Mouse (Mus musculus) left cerebral cortex, adult 9 months (tissue): ENCODE data around the gene Sdk1.

Source experiments
- DNase-seq, 2 experiments: peaks; one replicate each; pipeline ENCODE4 v3.0.0; 2022; ENCODE audit warnings: low spot score in 2 of 2

Gene Sdk1

DNA sequence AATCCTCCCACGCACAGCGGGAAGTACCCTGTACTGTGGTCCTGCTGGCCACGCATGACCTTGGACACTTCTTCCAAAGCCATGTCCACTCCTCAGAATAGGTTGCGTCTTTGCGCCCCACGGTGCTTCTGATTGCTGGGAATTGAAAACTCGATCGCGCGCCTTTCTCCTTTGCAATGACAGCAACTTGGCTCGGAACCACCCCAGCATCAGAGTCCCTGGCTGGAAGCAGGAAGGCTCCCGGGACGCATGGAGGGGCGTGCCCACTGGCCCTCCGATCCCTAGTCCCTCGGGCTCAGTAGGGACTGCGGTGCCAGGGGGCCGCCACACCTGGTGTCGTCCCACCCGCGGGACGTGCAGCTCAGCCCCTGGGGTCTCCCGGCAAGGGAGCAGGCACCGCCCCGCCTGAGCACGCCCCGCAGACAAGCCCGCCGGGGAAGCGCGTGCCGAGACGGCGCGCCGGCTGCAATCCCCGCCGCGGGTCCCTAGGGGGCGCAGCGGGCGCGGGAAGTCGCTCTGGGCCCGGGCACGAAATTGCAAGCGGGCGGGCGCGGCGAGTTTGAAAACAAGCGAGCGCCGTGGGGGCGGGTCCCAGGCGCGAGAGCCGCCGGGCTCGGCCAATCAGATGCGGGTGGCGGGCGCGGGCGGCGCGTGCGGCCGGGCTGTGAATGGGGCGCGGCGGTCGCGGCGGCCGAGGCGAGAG, at the start of gene Sdk1:
TSS of gene Sdk1 (plus strand) at position 650 of the 703 bp plus-strand sequence.
- peak in 1 of 2 experiments; percentile 91 for DNase-seq

DNA sequence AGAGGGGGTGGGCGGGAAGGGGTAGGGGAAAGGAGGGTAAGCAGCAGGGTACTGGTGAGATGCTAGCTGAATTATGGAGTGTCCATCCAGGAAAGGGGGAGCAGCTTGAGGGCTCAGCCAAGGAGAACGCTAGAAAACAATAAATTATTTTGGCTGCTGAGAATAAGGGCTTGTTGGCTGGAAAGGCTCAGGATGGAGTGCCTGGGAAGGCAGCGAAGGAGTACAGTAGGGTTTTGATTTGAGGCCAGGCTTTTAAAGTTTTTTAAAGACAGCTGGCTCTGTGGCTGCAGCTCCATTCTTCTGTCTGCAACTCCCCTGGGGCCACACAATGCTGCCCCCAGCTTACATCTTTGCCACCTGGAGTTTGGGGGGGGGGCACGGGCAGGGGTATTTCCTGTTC, 44.0 kb upstream of the Sdk1 start:
- no peak for DNase-seq

DNA sequence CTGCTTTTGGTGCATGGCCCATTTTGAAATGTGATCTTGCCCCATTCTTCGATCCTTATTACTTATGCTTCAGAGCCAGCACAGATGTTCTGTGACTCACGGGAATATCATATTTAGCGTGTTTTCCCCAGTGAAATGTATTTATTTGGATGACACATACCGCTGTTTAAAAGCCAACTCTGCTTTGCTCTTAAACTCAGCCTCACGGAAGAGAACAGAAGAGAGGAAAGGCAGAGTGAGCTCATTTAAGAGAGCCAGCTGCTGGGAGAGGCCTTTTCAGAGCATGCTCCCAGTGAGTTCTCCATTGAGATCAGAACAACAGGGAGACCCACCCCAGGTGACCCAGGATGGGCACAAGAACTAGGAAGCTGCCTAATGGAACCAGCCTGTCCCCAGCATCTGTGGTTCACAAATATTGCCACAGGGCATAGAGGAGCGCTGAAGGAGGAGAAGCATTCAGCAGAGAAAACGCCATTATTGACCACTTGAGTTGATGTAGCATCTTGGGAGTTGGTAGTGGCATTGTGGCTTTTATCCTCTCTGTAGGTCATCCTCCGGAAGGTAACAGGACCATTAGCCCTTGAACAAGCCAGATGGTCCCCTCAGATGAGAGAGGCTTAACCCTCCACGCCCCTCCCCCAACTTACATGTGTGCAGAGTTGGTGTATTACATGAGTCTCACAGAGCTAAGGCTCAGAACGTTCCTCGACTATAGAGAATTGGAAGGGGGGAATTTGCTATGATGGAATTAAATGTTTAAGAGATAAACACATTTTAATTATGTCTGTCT, 38.8 kb upstream of the Sdk1 start:
- peak; percentile 2 for DNase-seq

DNA sequence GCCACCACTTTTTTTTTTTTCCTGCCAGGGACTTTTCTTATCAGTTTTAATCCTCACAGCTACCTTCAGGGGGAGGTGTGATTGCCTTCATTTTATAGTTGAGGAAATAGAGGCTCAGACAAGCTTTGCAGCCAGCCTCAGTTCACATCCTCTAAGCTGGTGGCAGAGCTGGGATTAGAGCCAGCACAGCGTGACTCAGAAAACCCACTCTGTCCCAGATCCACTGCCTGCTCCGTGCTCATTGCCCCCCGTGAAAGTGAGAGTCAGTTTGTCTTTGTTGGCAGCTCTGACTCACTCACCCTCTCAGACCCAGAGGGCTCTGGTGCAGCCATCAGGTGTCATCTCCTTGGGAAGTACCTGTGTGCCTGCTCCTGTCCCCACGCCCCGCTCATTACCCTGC, 34.2 kb upstream of the Sdk1 start:
- peak; percentile 13 to 57 for DNase-seq

DNA sequence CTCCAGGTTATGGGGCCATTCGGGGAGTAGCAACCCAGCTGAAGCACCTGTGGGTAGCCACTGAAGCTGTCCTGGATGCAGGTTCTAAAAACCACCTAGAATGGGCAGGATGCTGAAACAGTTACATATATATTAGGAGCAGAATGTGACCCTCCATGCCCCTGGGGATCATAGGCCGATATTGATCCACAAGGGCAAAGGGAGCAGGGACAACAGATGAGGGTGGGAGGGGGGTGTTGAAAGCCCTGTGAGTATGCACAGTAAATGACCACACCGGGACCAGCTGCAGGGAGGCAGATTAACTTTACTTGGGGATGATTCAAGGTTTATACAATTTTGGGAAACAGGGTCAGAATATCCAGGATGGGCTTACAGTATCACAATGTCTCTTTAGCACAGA, 16.0 kb upstream of the Sdk1 start:
- no peak for DNase-seq

DNA sequence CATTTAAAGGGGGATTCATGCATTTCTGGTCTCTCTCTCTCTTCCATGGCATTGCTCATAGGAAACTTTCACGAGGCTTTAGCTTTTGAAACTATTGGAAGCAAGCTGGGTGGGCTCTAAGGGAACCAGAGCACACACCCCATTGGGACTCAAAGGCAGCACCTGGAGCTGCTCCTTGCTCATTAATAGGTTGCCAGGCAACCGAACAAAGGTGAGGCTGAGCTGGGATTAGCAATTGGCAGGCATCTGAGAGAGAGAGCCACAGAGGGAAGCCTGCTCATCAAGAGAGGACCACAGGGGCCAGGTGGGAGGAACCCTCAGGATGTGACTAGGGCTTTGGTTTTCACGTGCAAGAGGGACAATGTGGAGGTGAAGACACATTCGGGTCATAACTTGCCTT, 7.0 kb upstream of the Sdk1 start:
- no peak for DNase-seq

DNA sequence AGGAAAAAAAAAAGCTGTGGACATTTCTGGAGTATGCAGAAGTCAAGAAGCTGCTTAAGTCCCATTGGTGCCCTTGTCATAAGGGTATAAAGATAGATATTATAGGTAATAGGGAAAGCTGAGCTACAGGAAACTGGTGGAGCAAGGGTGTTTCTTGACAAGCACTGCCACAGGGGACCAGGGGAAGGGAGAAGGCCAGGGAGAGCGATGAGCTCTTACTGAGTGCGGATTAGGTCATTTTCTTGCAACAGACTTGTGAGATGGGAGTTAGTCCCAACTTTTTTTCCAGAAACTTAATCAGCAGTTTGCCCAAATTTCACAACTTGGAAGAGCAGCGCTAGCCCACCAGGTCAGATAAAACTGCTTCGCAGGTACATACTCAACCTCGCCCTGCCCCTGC, 1.9 kb upstream of the Sdk1 start:
- DNase-seq: no peak

DNA sequence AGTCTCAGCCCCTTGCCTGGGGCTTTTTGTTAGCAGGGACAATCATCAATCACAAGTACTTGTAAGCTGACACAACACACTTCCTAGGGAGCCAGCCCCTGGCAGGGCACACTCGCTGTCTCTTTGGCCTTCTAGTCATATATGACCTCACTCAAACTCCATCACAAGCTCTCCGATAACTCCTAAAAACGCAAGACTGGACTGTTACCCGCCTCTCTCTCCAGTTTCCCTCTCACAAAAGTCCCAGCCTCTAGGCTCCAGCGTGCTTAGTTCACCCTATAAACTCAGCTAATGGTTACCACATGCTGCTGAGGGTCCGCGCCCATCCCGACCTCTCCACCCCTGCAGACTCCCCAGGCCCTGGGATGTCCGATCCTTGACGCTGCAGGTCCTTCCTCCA, 849 bp upstream of the Sdk1 start:
- DNase-seq: no peak

DNA sequence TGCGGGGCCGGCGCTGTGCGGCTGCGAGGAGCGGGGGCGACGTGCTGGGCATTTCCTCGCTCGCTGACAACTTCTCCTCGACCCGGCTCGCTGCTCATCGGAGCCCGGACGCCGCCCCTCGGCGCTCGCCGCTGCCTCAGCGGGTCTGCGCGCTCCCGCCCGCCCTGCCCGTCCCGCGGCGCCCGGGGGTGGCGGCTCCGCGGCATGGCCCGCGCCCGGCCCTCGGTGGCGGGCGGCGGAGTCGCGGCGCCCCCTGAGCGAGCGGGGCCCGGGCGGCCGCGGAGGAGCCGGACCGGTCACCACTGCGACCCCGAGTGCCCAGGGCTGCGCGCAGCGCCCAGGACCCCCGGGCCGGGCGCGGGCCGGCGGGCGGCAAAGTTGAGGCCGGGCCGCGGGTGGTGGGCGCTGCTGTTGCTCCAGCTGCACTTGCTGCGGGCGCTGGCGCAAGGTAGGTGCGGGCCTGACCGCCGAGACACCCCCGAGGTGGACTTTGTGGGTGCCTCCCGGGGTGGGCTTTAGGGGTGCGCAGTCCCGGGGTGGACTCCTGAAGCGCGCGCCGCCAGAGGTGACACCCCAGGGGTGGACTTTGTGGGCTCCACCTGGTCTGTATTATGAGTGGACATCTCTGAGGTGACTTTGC, 475 bp downstream of the Sdk1 start:
- DNase-seq: no peak

DNA sequence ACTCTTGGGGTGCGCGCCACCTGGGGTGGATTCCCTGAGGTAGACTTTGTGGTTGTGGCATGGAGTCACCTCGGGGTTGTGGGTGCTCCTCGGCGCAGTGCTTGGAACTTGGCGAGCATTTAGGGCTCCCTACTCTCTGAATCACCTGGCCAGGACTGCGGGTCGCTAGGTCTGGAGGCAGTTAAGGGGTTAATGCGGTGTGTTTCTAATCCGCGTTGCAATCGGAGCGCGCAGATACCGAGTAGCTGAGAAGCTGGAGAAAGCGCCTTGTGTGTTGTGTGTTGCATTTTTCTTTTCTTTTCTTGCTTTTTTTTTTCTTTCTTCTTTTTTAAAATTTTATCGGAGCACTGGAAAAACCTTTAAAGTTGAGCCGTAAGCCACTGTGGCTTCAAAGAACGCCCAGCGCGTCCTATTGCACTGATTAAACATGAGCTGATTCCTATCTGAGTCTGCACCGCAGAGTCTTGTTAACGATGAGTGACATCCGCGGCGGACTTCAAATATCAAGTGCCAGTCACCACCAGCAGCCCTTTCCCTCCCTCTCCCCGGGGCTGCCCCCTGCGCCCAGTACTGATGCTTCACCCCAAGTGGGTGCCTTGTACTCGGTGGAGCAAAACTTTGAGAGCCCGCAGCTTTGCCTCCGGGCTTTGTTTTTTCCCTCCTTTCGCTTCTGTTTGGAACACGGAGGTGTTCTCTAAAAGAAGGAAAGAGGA, 2.1 kb downstream of the Sdk1 start:
- DNase-seq: no peak

DNA sequence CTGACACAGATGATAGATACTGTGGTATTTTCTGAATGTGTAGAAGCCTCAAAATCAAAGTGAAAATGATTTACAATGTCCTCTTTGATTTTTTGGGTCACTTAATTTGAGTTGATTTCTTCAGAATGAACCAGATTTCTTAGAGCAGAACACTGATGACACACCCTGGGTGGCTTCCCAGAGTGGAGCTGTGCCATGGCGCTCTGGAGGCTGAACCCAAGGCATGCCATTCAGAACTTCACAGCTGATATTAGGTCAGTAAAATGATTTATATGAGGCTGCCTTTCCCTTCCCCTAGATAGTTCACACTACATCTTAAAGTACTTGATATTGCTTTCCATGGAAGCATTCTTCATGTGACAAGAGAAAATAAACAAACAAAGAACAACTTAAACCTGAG, 23.0 kb downstream of the Sdk1 start:
- no peak for DNase-seq

DNA sequence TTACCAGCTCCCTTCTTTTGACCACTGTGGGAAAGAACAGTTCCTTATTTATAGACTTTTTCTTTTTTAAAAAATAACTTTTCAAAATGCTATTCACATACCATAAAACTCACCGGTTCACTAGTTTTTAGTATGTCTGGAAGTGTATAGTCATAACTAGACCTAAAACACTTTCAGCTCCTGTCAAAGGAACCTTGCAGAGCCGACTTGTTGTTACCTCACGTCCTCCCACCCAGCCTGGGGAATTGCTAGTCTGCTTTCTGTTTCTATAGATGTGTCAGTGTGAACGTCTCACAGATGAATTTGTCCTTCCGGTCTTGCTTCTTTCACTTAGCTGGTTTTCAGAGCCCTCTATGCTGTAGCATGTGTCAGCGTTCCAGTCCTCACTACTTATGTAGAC, 35.8 kb downstream of the Sdk1 start:
- no peak for DNase-seq

DNA sequence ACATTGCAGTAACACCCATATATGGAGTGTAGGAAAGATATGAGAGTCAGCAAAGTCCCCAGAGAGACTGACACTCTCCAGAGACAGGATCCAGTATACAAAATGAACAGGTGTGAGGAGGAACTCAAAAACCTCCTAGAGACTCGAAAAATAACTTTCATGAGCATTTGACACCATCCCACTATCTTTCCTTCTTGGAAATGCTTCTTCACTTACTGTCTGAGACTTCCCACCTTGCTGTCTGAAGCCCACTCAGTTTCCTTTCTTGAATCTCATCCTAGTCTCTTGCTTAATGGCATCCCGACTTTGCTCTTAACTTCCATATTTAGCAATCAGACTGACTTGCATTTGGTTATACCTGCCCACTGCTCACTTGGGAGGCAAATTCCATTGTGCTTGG, 40.5 kb downstream of the Sdk1 start:
- DNase-seq: no peak

DNA sequence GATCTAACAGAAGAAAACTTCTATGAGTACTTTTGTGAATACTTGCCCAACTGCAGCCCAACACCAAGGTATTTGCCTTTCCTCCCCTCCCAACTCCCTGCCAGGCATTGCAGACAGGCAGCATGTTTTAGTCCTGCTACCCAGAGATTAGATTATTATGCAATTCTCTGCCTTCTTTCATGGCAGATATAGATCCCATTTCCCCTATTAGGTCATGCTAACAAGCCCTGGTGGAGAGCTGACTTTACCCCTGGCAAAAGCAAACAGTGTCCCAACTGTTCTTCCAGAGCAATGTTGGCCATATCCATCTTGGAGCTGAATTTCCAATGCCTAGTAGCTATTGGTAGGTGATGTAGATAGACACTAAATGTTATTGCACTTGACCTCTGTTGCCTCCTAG, 48.3 kb downstream of the Sdk1 start:
- no peak for DNase-seq

DNA sequence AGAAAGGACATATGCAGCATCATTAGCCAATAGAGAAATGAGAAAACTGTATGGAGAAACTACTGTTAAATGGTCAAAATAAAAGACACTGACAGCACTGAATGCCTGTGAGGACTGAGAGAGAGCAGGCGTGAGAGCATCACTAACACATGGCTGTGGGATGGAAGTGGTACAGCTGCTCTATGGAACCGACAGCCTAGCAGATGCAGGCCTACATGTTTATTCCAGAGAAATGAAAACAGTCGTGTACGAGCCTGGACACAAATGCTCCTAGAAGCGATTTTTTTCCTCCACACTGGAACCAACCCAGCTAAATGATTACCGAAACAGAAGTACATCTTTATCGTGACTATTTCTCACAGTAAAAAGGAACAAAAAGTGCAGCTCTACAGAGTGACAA, 54.0 kb downstream of the Sdk1 start:
- DNase-seq: peak in 1 of 2 experiments; percentile 18

DNA sequence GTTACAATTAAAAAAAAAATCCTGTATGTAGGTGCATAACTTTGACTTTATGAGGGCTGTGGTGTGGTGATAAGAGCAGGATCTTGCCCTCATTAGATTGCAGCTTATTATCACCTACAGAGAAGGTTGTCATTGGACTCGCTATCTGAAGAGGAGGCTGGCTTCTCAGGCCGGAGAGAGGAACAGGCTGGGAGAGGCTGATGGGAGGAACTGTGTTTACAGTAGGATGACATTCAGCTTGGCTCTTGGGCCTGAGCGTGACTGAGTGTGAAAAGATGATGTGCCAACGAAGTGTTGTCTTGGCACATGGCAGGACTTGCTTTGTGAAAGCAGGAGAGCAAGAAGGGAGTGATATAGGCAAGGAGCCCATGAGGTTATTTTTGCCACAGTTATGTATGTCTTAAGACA, 61.0 kb downstream of the Sdk1 start:
- DNase-seq: no peak

DNA sequence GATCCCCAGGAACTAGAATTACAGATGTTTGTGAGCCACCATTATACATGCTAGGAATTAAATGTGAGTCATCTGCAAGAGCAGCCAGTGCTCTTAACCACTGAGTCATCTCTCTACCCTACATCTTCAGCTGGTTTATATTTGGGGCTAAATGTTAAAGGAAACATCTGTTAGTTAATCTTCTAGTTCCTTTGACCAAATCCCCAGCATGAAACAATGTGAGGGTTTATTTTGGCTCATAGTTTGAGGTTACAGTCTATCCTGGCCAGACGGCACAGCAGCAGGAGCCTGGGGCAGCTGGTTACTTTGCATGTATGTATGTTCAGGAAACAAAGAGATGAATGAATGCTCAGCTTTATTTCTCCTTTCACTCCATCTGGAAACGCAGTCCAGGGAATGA, 62.5 kb downstream of the Sdk1 start:
- no peak for DNase-seq

DNA sequence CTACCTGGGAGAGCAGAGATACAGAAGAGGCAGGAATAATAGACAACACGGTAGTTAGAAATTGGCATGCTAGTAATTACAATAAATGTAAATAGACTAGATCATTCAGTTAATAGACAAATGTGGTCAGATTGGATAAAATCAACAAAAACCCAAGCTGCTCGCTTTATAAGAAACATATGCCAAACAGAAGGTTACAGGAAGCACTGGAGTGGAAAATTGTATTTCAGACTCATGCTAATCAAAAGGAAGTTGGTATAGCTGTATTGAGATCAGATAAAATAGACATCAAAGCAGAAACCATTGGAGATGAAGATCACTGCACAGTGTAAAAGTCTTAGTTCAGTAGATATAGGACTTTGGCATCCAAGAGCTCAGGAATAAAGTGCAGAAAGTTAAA, 63.4 kb downstream of the Sdk1 start:
- no peak for DNase-seq

DNA sequence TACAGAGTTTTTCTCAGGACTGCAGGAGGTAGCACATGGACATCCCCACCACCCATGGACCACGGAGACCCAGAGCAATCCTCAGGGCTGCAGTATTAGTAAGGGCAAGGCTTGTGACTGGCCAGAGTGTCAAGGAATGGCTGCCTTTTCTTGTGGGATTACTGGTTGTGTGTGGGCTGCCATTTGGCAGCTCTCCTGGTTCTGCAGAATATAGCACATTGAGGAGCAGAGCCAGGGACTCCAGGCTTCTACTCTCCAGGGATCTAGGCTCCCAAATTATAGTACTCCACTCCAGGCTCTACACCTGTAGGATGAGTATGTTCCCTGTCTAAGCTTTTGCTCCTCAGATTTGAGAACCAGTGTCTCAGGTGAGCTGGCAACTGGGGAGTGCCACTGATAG, 69.4 kb downstream of the Sdk1 start:
- DNase-seq: peak in 1 of 2 experiments; percentile 13

DNA sequence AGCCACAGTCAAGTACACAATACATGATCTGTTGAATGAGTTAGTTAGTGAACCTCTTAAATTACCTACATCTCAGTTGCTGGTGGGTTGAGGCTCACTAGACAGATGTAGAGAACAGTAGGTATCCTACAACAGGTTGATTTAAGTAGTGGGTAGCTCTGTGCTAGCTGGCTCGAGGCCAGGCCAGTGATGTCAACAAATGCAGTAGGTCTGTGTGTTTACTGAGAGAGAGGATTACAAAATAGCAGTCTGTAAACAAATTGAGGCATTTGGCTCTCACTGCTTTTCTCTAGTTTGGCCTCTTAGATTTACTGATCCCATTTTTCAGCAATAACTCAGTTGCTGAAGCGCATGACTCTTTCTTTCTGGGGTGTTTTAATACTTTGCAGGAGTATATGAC, 70.5 kb downstream of the Sdk1 start:
- no peak for DNase-seq

DNA sequence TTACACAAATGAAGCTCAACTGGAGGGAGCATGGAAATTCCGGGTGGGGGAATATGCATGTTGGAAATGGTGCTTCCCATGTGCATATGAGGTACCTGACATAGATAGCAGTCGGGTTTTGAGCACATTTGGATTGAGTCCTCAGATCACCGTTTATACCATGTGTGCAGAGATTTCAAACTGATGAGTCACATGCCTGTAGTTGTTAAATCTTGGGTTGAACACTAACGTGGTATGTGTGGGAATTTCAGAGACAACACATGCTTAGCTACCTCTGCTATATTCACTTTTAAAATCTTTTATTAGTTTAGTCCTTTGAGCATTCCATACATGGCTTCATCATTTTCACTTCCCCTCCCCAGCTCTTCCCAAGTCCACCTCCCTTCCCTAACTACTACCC, 71.0 kb downstream of the Sdk1 start:
- DNase-seq: no peak

DNA sequence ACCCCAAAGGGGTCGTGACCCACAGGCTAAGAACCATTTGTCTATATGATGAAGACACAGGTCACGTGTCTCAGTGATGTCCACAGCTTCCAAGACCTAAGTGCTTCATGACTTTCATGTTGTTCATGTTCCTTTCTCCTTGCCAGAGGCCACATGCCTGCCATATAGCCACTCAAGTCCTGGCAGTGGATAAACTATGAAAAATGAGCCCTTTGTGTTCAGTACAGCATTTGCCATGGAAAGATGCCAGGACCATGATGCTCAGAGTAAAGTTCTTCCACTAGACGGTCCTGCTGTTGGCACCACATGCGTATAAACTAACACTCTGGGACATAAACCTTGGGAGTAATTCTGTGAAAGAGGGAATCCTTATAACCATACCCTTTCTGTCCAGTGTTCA, 75.8 kb downstream of the Sdk1 start:
- no peak for DNase-seq
